Mouse (Mus musculus) midbrain, embryonic 14.5 days (tissue): ENCODE data around the gene Nhs. TPM values are rescaled to one million over a fixed set of nuclear protein-coding genes. Genes with fewer than 3 reads are reported as not detected.

ENCODE experiments used
- ATAC-seq: fragments of 200-750 bp; cut with Nextera tagmentation; 2 replicates; pipeline ENCODE4 v1.8.0; 2017; ENCODE audit warnings: moderate number of reproducible peaks, moderate library complexity; ENCODE audit not compliant: low FRiP score, low TSS enrichment
- DNase-seq: peaks from one replicate; pipeline ENCODE4 v3.0.0-alpha.2; 2015
- H3K27ac ChIP-seq: fragments of 300-500 bp; sonication (generic); replicated peaks from 2 replicates; pipeline ENCODE4 v1.5.1; 2014; ENCODE audit warnings: mild to moderate bottlenecking, low read depth, low read length, moderate library complexity
- H3K27me3 ChIP-seq: fragments of 300-500 bp; sonication (generic); 2 replicates; pipeline ENCODE4 v1.6.1; 2014; ENCODE audit warnings: low read length, control low read depth, mixed read lengths; ENCODE audit not compliant: control insufficient read depth, insufficient read depth
- H3K36me3 ChIP-seq: fragments of 300-500 bp; sonication (generic); 2 replicates; pipeline ENCODE4 v1.6.1; 2014; ENCODE audit warnings: low read length, control low read depth; ENCODE audit not compliant: control insufficient read depth, insufficient read depth
- H3K4me1 ChIP-seq: fragments of 300-500 bp; sonication (generic); 2 replicates; pipeline ENCODE4 v1.6.1; 2014; ENCODE audit warnings: mild to moderate bottlenecking, antibody characterized with exemption, low read length, control low read depth; ENCODE audit not compliant: control insufficient read depth, insufficient read depth
- H3K4me2 ChIP-seq: fragments of 300-500 bp; sonication (generic); 2 replicates; pipeline ENCODE4 v1.6.1; 2014; ENCODE audit warnings: mild to moderate bottlenecking, low read length, moderate library complexity
- H3K4me3 ChIP-seq: fragments of 300-500 bp; sonication (generic); replicated peaks from 2 replicates; pipeline ENCODE4 v1.5.1; 2014; ENCODE audit warnings: low read depth, low read length
- H3K9ac ChIP-seq: fragments of 300-500 bp; sonication (generic); replicated peaks from 2 replicates; pipeline ENCODE4 v1.6.1; 2014; ENCODE audit warnings: mild to moderate bottlenecking, low read length, moderate library complexity
- H3K9me3 ChIP-seq: fragments of 300-500 bp; sonication (generic); 2 replicates; pipeline ENCODE4 v1.6.1; 2016; ENCODE audit warnings: low read length, control low read depth, mixed read lengths; ENCODE audit not compliant: control insufficient read depth
- WGBS: fragments of 180-500 bp; shearing (Covaris S2); extraction: QIAGEN DNeasy Blood & Tissue Kit; methylation state at CpG from one replicate; pipeline ENCODE4 v1.1.7; 2014; 5-methylcytosine and 5-hydroxymethylcytosine counted together
- polyA plus RNA-seq: library from polyadenylated mRNA; unstranded; fragments of >200 nt; fragmentation: Nextera tagmentation; extraction: Ambion mirVana; gene quantifications from 2 replicates; pipeline ENCODE4 v1.2.1, GENCODE M21; 2014

Gene Nhs
- polyA plus RNA-seq, 1 experiment from 2014 or later: 3.7 TPM

DNA sequence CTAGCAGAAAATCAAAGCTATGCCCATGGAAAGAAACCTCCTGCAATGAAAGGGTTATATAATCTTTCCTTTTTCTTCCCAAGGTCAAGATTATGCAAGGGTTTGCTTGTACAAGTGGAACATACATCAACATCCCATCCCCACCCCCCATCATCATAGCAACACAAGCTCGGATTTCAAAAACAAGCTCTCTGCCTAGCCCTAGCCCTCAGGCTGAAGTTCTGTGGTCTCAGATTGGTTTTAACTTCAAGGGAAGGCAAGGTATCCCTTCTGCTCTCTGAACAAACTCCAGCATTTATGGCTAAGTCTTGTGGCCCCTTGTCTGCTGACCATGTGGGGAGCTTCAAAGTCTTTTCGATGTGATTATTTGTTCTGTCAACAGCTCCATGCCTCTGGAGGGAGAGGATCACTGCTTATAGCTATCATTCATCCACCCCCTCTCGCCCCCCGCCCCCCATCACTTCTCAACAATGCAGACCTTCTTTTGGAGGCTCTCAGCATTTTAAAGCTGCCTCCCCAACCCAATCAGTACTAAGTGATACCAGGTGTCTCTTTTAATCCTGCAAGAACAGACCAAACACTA lies 216.3 kb downstream of the Nhs start:
- Histone ChIP-seq H3K27ac (no peak overlapping the region), H3K27me3 (no peaks in the 10 kb centered on the region), H3K4me2 (no peak overlapping the region), H3K9ac (no peak overlapping the region), H3K36me3 (no peaks in the 10 kb centered on the region), H3K4me3 (no peak overlapping the region), H3K4me1 (no peaks in the 10 kb centered on the region), H3K9me3 (no peaks in the 10 kb centered on the region)
- no peak for ATAC-seq
- WGBS: 73% methylated on average over 4 of the region's 4 CpGs
- no peak for DNase-seq

GRCm38 (mm10) chrX:161940696-161941095 lies 218.8 kb downstream of the Nhs start:
- no peak for ATAC-seq
- Histone ChIP-seq H3K9me3 (no peaks in the 10 kb centered on the region), H3K9ac (no peak overlapping the region), H3K27ac (no peak overlapping the region), H3K4me1 (no peaks in the 10 kb centered on the region), H3K36me3 (no peaks in the 10 kb centered on the region), H3K27me3 (no peaks in the 10 kb centered on the region), H3K4me3 (no peak overlapping the region), H3K4me2 (no peak overlapping the region)
- DNase-seq: no peak
- WGBS: 84% methylated on average over 2 of the region's 2 CpGs

- no peak overlapping the region for H3K4me2 ChIP-seq
- 0 out of 2 replicates have a peak, but pooled peaks have one; percentile 11 for ATAC-seq
- H3K27me3 ChIP-seq: no peaks in the 10 kb centered on the region; the same call in 1 of the 2 replicates
Measured at GRCm38 (mm10) chrX:161926683-161927053, 232.9 kb downstream of the Nhs start.

GRCm38 (mm10) chrX:161925973-161926682 lies 233.4 kb downstream of the Nhs start:
- Histone ChIP-seq H3K27me3 (no peaks in the 10 kb centered on the region; the same call in 1 of the 2 replicates), H3K4me3 (peak overlapping the region; percentile 20; the same call in 1 of the 2 replicates), H3K36me3 (no peaks in the 10 kb centered on the region), H3K27ac (peak overlapping the region; percentile 57), H3K9ac (no peak overlapping the region), H3K9me3 (no peaks in the 10 kb centered on the region), H3K4me2 (peak overlapping the region; percentile 43), H3K4me1 (0 out of 2 replicates have a peak, but pooled peaks cover 4% of the 10 kb centered on the region)
- ATAC-seq (peak; percentile 86; the same call in 1 of the 2 replicates), DNase-seq (peak; percentile 56)
- 28% methylated on average over 6 of the region's 6 CpGs for WGBS

More at GRCm38 (mm10) chrX:161926683-161927053, 232.9 kb downstream of the Nhs start:
- no peak for DNase-seq
- Histone ChIP-seq H3K9me3 (no peaks in the 10 kb centered on the region), H3K4me3 (no peak overlapping the region), H3K36me3 (no peaks in the 10 kb centered on the region), H3K9ac (no peak overlapping the region), H3K27ac (peak overlapping the region; percentile 57), H3K4me1 (0 out of 2 replicates have a peak, but pooled peaks cover 4% of the 10 kb centered on the region)

GRCm38 (mm10) chrX:161922655-161923054 lies 236.9 kb downstream of the Nhs start:
- WGBS: 92% methylated on average over 2 of the region's 2 CpGs
- Histone ChIP-seq H3K9me3 (no peaks in the 10 kb centered on the region), H3K9ac (no peak overlapping the region), H3K4me3 (no peak overlapping the region), H3K4me1 (0 out of 2 replicates have a peak, but pooled peaks cover 4% of the 10 kb centered on the region), H3K36me3 (no peaks in the 10 kb centered on the region), H3K27me3 (peaks cover 5% of the 10 kb centered on the region; the same call in 1 of the 2 replicates), H3K27ac (no peak overlapping the region), H3K4me2 (no peak overlapping the region)
- ATAC-seq: no peak
- DNase-seq: no peak

- H3K9me3 ChIP-seq: no peaks in the 10 kb centered on the region
- 0 out of 2 replicates have a peak, but pooled peaks cover 5% of the 10 kb centered on the region for H3K27me3 ChIP-seq
- 70% methylated on average over 1 of the region's 1 CpGs for WGBS
- DNase-seq (no peak), ATAC-seq (no peak)
- no peak overlapping the region for H3K4me3 ChIP-seq
- no peak overlapping the region for H3K9ac ChIP-seq
- no peaks in the 10 kb centered on the region for H3K36me3 ChIP-seq
- no peak overlapping the region for H3K4me2 ChIP-seq
- 0 out of 2 replicates have a peak, but pooled peaks cover 4% of the 10 kb centered on the region for H3K4me1 ChIP-seq
- H3K27ac ChIP-seq: no peak overlapping the region
Measured at GRCm38 (mm10) chrX:161921581-161921980, 237.9 kb downstream of the Nhs start.

GRCm38 (mm10) chrX:161909963-161910362 lies 249.6 kb downstream of the Nhs start:
- H3K4me3 ChIP-seq: no peak overlapping the region; the same call in 1 of the 2 replicates
- H3K36me3 ChIP-seq: no peaks in the 10 kb centered on the region
- no peaks in the 10 kb centered on the region for H3K4me1 ChIP-seq
- peak overlapping the region; percentile 66; the same call in 1 of the 2 replicates for H3K4me2 ChIP-seq
- H3K9ac ChIP-seq: no peak overlapping the region
- peaks cover 4% of the 10 kb centered on the region; the same call in 1 of the 2 replicates for H3K27me3 ChIP-seq
- no peak overlapping the region for H3K27ac ChIP-seq
- 58% methylated on average over 4 of the region's 4 CpGs for WGBS
- no peaks in the 10 kb centered on the region for H3K9me3 ChIP-seq
- ATAC-seq (no peak), DNase-seq (no peak)

DNA sequence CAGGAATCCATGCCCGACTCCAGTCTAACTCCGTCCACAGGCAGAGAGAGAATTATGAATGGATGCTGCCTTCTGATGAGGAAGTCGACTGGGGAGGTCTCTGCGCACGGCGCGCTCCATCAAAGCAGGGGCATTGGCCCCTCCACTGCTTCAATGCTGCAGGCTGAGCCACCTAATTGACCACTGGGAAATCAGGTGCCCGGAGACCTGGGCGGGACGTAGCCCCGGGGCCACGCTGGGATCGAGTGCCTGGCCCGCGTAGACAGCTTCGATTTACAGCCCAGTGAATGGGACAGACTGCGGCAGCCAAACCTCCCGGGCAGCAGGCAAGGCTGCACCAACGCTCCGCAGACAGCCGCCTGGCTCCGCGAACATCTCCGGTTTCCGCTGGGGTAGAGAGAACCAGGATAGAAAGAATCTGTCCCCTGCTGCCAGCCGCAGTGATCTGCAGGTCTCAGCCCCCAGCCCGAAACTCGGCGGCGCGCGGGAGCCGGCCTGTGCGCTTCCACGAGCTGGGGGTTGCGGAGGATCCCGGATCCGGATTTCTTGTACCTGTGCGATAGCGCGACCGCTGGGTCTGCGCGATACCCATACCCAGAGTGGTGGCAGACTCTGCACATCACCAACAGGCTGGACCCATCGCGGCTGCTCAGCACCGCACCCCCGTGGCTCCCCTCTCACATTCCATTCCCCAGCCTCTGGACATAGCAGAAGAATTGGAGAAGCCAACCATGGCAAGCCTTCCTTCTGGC lies 250.7 kb downstream of the Nhs start:
- Histone ChIP-seq H3K36me3 (no peaks in the 10 kb centered on the region), H3K4me2 (peak overlapping the region; percentile 66), H3K27me3 (peaks cover 4% of the 10 kb centered on the region; the same call in 1 of the 2 replicates), H3K9me3 (no peaks in the 10 kb centered on the region), H3K9ac (peak overlapping the region; percentile 50), H3K4me1 (no peaks in the 10 kb centered on the region), H3K27ac (peak overlapping the region; percentile 80), H3K4me3 (peak overlapping the region; percentile 45)
- ATAC-seq (peak; percentile 73), DNase-seq (peak; percentile 70)
- WGBS: 20% methylated on average over 48 of the region's 48 CpGs
